Mouse (Mus musculus) forebrain, embryonic 16.5 days (tissue): Measurements from ENCODE around the gene Ddit4. TPM values are rescaled to one million over a fixed set of nuclear protein-coding genes. Genes with fewer than 3 reads are reported as not detected.
A peak's percentile ranks its signal among the peaks of the same experiment; 100 is the strongest.

Experiments used
- ATAC-seq: fragments of 200-750 bp; cut with Nextera tagmentation; 2 replicates; pipeline ENCODE4 v1.8.0; 2017; ENCODE audit warnings: mild to moderate bottlenecking, moderate library complexity
- H3K27ac ChIP-seq: fragments of 300-500 bp; sonication (generic); 2 replicates; pipeline ENCODE4 v1.5.1; 2014; ENCODE audit warnings: low read length, control low read depth
- H3K27me3 ChIP-seq: fragments of 300-500 bp; sonication (generic); replicated peaks from 2 replicates; pipeline ENCODE4 v1.6.1; 2014; ENCODE audit warnings: low read length; ENCODE audit not compliant: control insufficient read depth, insufficient read depth
- H3K36me3 ChIP-seq: fragments of 300-500 bp; sonication (generic); 2 replicates; pipeline ENCODE4 v1.6.1; 2014; ENCODE audit not compliant: control insufficient read depth, insufficient read depth
- H3K4me1 ChIP-seq: fragments of 300-500 bp; sonication (generic); replicated peaks from 2 replicates; pipeline ENCODE4 v1.6.1; 2014; ENCODE audit warnings: low read length; ENCODE audit not compliant: control insufficient read depth, insufficient read depth
- H3K4me2 ChIP-seq: fragments of 300-500 bp; sonication (generic); 2 replicates; pipeline ENCODE4 v1.6.1; 2014; ENCODE audit warnings: mild to moderate bottlenecking, low read length, control low read depth
- H3K4me3 ChIP-seq: fragments of 300-500 bp; sonication (generic); replicated peaks from 2 replicates; pipeline ENCODE4 v1.5.1; 2014; ENCODE audit warnings: mild to moderate bottlenecking, low read length, control low read depth
- H3K9ac ChIP-seq: fragments of 300-500 bp; sonication (generic); replicated peaks from 2 replicates; pipeline ENCODE4 v1.6.1; 2014; ENCODE audit warnings: low read depth, low read length, control low read depth
- H3K9me3 ChIP-seq: fragments of 300-500 bp; sonication (generic); 2 replicates; pipeline ENCODE4 v1.6.1; 2016; ENCODE audit warnings: low read length; ENCODE audit not compliant: control insufficient read depth
- WGBS: fragments of 180-500 bp; shearing (Covaris S2); extraction: QIAGEN DNeasy Blood & Tissue Kit; methylation state at CpG from one replicate; pipeline ENCODE4 v1.1.7; 2014; 5-methylcytosine and 5-hydroxymethylcytosine counted together
- polyA plus RNA-seq: library from polyadenylated mRNA; unstranded; fragments of >200 nt; fragmentation: Nextera tagmentation; extraction: Ambion mirVana; gene quantifications from 2 replicates; pipeline ENCODE4 v1.2.1, GENCODE M21; 2015

The Ddit4 gene
- polyA plus RNA-seq, 1 experiment from 2014 or later: 75.5 TPM

DNA sequence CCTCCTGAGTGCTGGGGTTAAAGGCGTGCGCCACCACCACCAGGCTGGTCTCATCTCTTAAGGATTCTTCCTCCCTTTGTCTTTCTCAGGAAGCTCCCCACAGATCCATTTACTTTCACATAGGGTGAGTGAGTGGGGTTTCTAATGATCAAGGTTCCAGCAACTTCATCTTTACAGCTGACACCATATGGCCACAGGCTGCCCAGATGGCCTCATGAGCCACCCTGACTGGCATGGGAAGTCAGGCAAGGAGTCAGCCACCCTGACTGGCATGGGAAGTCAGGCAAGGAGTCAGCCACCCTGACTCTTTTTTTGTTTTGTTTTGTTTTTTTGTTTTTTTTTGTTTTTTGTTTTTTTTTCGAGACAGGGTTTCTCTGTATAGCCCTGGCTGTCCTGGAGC, 6.2 kb downstream of the Ddit4 start:
- H3K9me3 ChIP-seq: no peaks in the 10 kb centered on the region
- 86% methylated on average over 3 of the region's 3 CpGs for WGBS
- H3K9ac ChIP-seq: no peak overlapping the region
- no peak overlapping the region for H3K4me2 ChIP-seq
- H3K4me3 ChIP-seq: no peak overlapping the region
- peaks cover 42% of the 10 kb centered on the region for H3K4me1 ChIP-seq
- H3K27ac ChIP-seq: no peak overlapping the region
- H3K27me3 ChIP-seq: no peaks in the 10 kb centered on the region
- H3K36me3 ChIP-seq: no peaks in the 10 kb centered on the region
- no peak for ATAC-seq

DNA sequence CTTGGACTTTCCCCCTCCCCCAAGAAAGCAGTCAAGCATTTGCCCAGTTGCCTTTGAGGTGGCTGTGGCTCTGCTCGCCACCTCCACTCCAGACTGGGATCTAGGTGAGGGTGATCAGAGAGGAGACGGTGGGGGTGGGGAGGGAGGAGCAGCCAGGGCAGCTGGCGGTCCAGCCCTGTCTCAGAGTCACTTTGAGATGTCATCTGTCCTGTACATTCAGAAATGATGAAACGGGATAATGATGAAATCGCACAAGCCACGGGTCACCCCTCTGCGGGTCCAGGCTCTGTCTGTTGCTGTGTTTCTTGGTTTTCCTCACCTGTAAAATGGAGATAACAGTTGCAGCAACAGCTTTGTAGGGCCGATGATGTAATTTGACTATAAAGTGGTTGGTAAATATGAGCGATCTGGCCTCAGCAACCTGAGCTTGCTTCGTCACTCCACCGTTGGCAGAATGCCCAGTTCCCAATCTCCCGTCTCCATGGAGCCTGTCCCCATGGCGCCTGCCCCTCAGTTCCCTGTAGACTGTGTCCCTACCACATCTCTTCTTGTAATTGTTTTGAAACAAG, 8.1 kb downstream of the Ddit4 start:
- peak overlapping the region; percentile 35 for H3K9ac ChIP-seq
- H3K4me3 ChIP-seq: no peak overlapping the region; the same call in 1 of the 2 replicates
- peak overlapping the region; percentile 29; the same call in 1 of the 2 replicates for H3K27ac ChIP-seq
- peak overlapping the region; percentile 51 for H3K4me2 ChIP-seq
- no peaks in the 10 kb centered on the region for H3K36me3 ChIP-seq
- no peaks in the 10 kb centered on the region for H3K27me3 ChIP-seq
- WGBS: 31% methylated on average over 13 of the region's 13 CpGs
- peak; percentile 56 for ATAC-seq
- H3K4me1 ChIP-seq: peaks cover 23% of the 10 kb centered on the region
- no peaks in the 10 kb centered on the region for H3K9me3 ChIP-seq

GRCm38 (mm10) chr10:59942847-59943420, 8.7 kb downstream of the Ddit4 start:
- no peaks in the 10 kb centered on the region for H3K27me3 ChIP-seq
- H3K4me3 ChIP-seq: peak overlapping the region; percentile 18
- peak overlapping the region; percentile 51 for H3K4me2 ChIP-seq
- no peaks in the 10 kb centered on the region for H3K9me3 ChIP-seq
- peaks cover 20% of the 10 kb centered on the region for H3K4me1 ChIP-seq
- peak overlapping the region; percentile 76 for H3K27ac ChIP-seq
- peak; percentile 52 for ATAC-seq
- peak overlapping the region; percentile 35 for H3K9ac ChIP-seq
- no peaks in the 10 kb centered on the region for H3K36me3 ChIP-seq
- WGBS: 2% methylated on average over 16 of the region's 16 CpGs

DNA sequence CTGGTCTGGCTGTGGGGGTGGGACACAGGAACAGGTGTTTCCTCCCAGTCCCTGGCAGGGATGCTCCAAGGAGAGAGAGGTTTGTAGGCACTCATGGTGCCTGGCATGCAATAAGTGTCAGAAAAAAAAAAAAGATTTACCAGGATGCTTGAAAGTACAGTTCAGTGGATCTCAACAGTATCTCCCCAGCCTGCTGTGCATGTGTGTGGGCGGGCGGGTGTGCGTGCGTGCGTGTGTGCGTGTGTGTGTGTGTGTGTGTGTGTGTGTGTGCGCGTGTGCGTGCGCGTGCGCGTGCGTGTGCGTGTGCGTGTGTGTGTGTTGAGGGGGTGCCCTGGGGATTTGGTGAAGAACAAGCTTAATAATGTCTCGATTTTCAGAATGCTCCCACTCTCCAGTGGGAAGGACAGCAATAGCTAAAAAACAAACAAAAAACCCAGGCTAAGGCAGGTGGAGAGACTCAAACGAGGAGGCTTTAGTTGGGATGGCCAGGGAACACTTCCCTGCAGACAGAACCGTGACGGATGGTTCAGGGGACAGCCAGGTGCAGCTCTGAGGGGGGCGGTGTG, 9.3 kb downstream of the Ddit4 start:
- H3K4me1 ChIP-seq: peaks cover 20% of the 10 kb centered on the region
- peak overlapping the region; percentile 35 for H3K9ac ChIP-seq
- H3K36me3 ChIP-seq: no peaks in the 10 kb centered on the region
- peak overlapping the region; percentile 18 for H3K4me3 ChIP-seq
- H3K27ac ChIP-seq: peak overlapping the region; percentile 76
- H3K27me3 ChIP-seq: no peaks in the 10 kb centered on the region
- peak overlapping the region; percentile 51 for H3K4me2 ChIP-seq
- WGBS: 46% methylated on average over 21 of the region's 21 CpGs
- H3K9me3 ChIP-seq: no peaks in the 10 kb centered on the region
- peak; percentile 32 for ATAC-seq

DNA sequence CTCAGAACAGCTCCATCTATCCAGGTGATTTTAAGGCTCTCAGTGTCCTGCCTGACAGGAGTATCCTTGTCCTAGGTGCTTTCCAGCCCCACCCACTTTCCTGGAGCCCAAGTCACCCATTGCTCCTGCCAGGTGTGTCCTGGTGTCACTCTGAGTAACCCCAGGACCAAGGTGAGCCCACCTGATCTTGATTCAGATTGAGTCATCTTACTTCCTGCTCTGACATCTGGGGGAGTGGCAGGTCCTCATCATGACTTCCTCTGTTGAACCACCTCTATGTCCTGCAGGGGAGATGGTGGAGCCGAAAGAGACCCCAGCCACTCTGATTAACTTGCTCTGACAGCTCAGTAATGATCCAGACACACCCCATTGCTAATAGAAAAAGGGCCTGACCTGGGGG, 12.6 kb downstream of the Ddit4 start:
- 63% methylated on average over 1 of the region's 1 CpGs for WGBS

DNA sequence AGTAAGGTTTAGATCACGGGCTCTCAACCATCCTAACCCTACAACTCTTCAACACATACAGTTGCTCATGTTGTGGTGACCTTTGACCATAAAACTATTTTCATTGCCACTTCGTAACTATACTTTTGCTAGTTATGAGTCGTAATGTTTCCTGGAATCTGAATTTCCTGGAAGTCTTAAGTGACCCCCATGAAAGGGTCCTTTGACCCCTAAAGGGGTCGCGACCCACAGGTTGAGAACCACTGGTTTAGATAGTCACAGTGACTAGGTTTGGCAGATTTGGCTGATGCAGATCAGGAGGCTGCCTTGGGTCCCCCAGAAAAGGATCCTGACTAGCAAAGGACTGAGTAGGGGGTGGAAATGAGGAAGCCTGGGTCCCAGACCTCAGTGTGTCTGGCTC, 13.0 kb downstream of the Ddit4 start:
- Histone ChIP-seq H3K27ac (no peak overlapping the region), H3K4me3 (no peak overlapping the region), H3K9ac (no peak overlapping the region), H3K27me3 (no peaks in the 10 kb centered on the region), H3K4me1 (peaks cover 18% of the 10 kb centered on the region), H3K9me3 (no peaks in the 10 kb centered on the region), H3K36me3 (no peaks in the 10 kb centered on the region), H3K4me2 (no peak overlapping the region)
- 89% methylated on average over 5 of the region's 5 CpGs for WGBS
- ATAC-seq: no peak

More for the DNA sequence above, 12.6 kb downstream of the Ddit4 start:
- H3K9ac ChIP-seq: no peak overlapping the region
- H3K9me3 ChIP-seq: no peaks in the 10 kb centered on the region
- no peak overlapping the region for H3K4me3 ChIP-seq
- ATAC-seq: no peak
- peaks cover 20% of the 10 kb centered on the region for H3K4me1 ChIP-seq
- H3K4me2 ChIP-seq: no peak overlapping the region
- no peak overlapping the region for H3K27ac ChIP-seq
- H3K27me3 ChIP-seq: no peaks in the 10 kb centered on the region
- no peaks in the 10 kb centered on the region for H3K36me3 ChIP-seq

DNA sequence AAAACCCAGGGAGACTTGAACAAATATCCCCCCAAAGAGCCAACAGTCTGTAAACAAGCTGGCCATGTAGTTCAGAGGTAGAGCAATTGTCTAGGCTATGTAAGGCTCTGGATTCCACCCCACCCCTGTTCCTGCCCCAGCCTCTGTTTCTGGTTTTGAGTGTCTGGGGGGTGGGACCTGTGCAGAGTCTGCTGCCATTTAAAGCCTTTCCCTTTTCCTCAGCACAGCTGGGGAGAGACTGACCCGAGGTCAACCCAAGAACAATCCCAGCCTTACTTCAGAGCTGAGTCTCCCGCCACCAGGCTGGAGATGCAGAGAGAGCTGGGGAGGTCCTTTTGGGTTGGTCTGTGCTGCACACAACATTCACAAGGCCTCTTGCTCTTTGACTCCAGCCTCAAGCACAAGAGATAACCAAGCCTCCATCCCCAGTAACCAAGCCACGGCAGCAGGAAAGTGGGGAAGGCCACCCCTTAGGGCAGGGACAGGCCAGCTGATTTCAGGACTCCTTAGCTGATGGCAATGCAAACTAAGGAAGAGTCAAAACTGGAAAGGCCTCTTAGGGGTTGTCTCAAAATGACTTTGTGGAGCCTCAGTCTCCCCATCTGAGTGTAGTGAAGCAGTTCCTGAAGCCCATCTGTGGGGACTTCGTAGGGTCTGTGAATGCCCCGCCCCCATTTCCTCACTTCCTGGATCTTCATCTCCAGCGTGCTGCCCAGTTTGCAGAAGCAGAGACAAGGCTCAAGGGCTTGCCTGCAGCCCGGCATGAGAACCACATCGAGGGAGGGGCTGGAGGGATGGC, 15.4 kb downstream of the Ddit4 start:
- 62% methylated on average over 8 of the region's 8 CpGs for WGBS

DNA sequence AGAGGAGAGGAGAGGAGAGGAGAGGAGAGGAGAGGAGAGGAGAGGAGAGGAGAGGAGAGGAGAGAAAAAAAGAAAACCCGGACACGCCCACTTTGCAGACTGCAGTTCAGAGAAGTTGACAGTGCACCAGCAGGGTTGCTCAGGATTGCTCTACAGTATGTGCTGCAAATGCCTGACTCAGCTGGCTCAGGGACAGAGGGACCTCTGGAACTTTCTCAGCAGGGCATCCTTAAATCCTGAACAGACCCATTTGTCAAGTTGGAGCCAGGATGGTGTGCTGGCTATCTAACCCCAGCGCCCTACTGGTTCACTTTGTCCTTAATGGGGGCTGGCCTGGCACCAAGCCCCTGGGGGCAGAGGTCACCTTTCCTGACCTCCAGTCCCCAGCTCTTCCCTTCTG, 17.6 kb downstream of the Ddit4 start:
- H3K4me1 ChIP-seq: peaks cover 7% of the 10 kb centered on the region
- no peaks in the 10 kb centered on the region for H3K9me3 ChIP-seq
- H3K9ac ChIP-seq: no peak overlapping the region
- 36% methylated on average over 3 of the region's 3 CpGs for WGBS
- no peaks in the 10 kb centered on the region for H3K36me3 ChIP-seq
- H3K4me3 ChIP-seq: no peak overlapping the region
- ATAC-seq: no peak
- H3K27me3 ChIP-seq: no peaks in the 10 kb centered on the region
- H3K27ac ChIP-seq: no peak overlapping the region
- H3K4me2 ChIP-seq: no peak overlapping the region

More for the DNA sequence above, 15.4 kb downstream of the Ddit4 start:
- no peaks in the 10 kb centered on the region for H3K27me3 ChIP-seq
- no peak overlapping the region for H3K4me3 ChIP-seq
- no peaks in the 10 kb centered on the region for H3K9me3 ChIP-seq
- H3K4me1 ChIP-seq: peaks cover under 1% of the 10 kb centered on the region
- H3K36me3 ChIP-seq: no peaks in the 10 kb centered on the region
- no peak overlapping the region for H3K27ac ChIP-seq
- no peak overlapping the region for H3K4me2 ChIP-seq
- ATAC-seq: no peak
- no peak overlapping the region for H3K9ac ChIP-seq

GRCm38 (mm10) chr10:59932521-59932920, 19.1 kb downstream of the Ddit4 start:
- H3K9ac ChIP-seq: no peak overlapping the region
- ATAC-seq: no peak
- H3K9me3 ChIP-seq: no peaks in the 10 kb centered on the region
- H3K36me3 ChIP-seq: no peaks in the 10 kb centered on the region
- H3K27ac ChIP-seq: no peak overlapping the region
- H3K4me3 ChIP-seq: no peak overlapping the region
- peaks cover 7% of the 10 kb centered on the region for H3K4me1 ChIP-seq
- no peak overlapping the region for H3K4me2 ChIP-seq
- WGBS: 84% methylated on average over 6 of the region's 6 CpGs
- no peaks in the 10 kb centered on the region for H3K27me3 ChIP-seq
